Mouse (Mus musculus) thymus, postnatal 25 days (tissue): ENCODE data around the gene Mme.
A peak's percentile ranks its signal among the peaks of the same experiment; 100 is the strongest.

ENCODE experiments used
- DNase-seq: peaks from one replicate; pipeline ENCODE4 v3.0.0; 2022

Mme gene

GRCm38 (mm10) chr3:63241099-63241587 is at the start of gene Mme:
TSS of gene Mme (plus strand) at chr3:63241537.
- no peak for DNase-seq

GRCm38 (mm10) chr3:63196565-63196964 is 44.8 kb upstream of the Mme start:
- DNase-seq = no peak

- DNase-seq = no peak
Observed at GRCm38 (mm10) chr3:63198026-63198425, 43.3 kb upstream of the Mme start.

GRCm38 (mm10) chr3:63221867-63222591 is 19.3 kb upstream of the Mme start:
- no peak for DNase-seq

- no peak for DNase-seq
Observed at GRCm38 (mm10) chr3:63223676-63224075, 17.7 kb upstream of the Mme start.

- DNase-seq = no peak
Observed at GRCm38 (mm10) chr3:63235957-63236356, 5.4 kb upstream of the Mme start.

- no peak for DNase-seq
Observed at GRCm38 (mm10) chr3:63243721-63244120, 2.4 kb downstream of the Mme start.

GRCm38 (mm10) chr3:63272091-63272490 is 30.8 kb downstream of the Mme start:
- no peak for DNase-seq

GRCm38 (mm10) chr3:63294316-63294715 is 53.0 kb downstream of the Mme start:
- no peak for DNase-seq

GRCm38 (mm10) chr3:63294791-63295190 is 53.5 kb downstream of the Mme start:
- no peak for DNase-seq

GRCm38 (mm10) chr3:63295237-63295636 is 53.9 kb downstream of the Mme start:
- no peak for DNase-seq

GRCm38 (mm10) chr3:63295657-63296231 is 54.4 kb downstream of the Mme start:
- DNase-seq = peak; percentile 1

GRCm38 (mm10) chr3:63296411-63296810 is 55.1 kb downstream of the Mme start:
- no peak for DNase-seq

- DNase-seq = no peak
Observed at GRCm38 (mm10) chr3:63297787-63298186, 56.5 kb downstream of the Mme start.

- DNase-seq = no peak
Observed at GRCm38 (mm10) chr3:63315211-63315760, 73.9 kb downstream of the Mme start.

- no peak for DNase-seq
Observed at GRCm38 (mm10) chr3:63317496-63317895, 76.2 kb downstream of the Mme start.

- no peak for DNase-seq
Observed at GRCm38 (mm10) chr3:63325615-63326014, 84.3 kb downstream of the Mme start.

GRCm38 (mm10) chr3:63340110-63340509 is 98.8 kb downstream of the Mme start:
- no peak for DNase-seq

GRCm38 (mm10) chr3:63340546-63340945 is 99.2 kb downstream of the Mme start:
- DNase-seq = no peak

- DNase-seq = no peak
Observed at GRCm38 (mm10) chr3:63341481-63341880, 100.1 kb downstream of the Mme start.

- no peak for DNase-seq
Observed at GRCm38 (mm10) chr3:63344998-63345397, 103.7 kb downstream of the Mme start.

GRCm38 (mm10) chr3:63348893-63349426 is 107.6 kb downstream of the Mme start:
- DNase-seq = no peak

- DNase-seq = no peak
Observed at GRCm38 (mm10) chr3:63350242-63350641, 108.9 kb downstream of the Mme start.

GRCm38 (mm10) chr3:63350704-63351103 is 109.4 kb downstream of the Mme start:
- DNase-seq = no peak
